Mouse (Mus musculus) G1E (cell line): ENCODE data around the gene Rac2.

Experiments
- CTCF ChIP-seq: IDR thresholded peaks from 2 replicates; pipeline ENCODE4 v1.5.1; 2012; ENCODE audit warnings: low read depth, low read length, inconsistent platforms, mixed read lengths
- GATA1 ChIP-seq: IDR thresholded peaks from 2 replicates; pipeline ENCODE4 v1.6.1; 2012; ENCODE audit warnings: borderline replicate concordance, low read length, inconsistent platforms, mixed read lengths
- POLR2AphosphoS5 ChIP-seq: IDR thresholded peaks from 2 replicates; pipeline ENCODE4 v1.6.1; 2012; ENCODE audit warnings: low read depth, low read length, inconsistent platforms; ENCODE audit not compliant: insufficient replicate concordance
- TAL1 ChIP-seq: conservative IDR thresholded peaks from 2 replicates; pipeline ENCODE4 v1.6.1; 2012; ENCODE audit warnings: low read depth, low read length, inconsistent platforms, mixed read lengths

GRCm38 (mm10) chr15:78614536-78614935, 42.0 kb upstream of the Rac2 start:
- no peak for TF ChIP-seq CTCF
- TF ChIP-seq POLR2AphosphoS5 = no peak
- no peak for TF ChIP-seq GATA1
- no peak for TF ChIP-seq TAL1
